Mouse (Mus musculus) liver, embryonic 13.5 days (tissue): Measurements from ENCODE around the gene Trmt1. TPM values are rescaled to one million over a fixed set of nuclear protein-coding genes. Genes with fewer than 3 reads are reported as not detected.

Experiments used
- ATAC-seq: fragments of 200-750 bp; cut with Nextera tagmentation; 2 replicates; pipeline ENCODE4 v1.8.0; 2017; ENCODE audit warnings: low read depth, mild to moderate bottlenecking, moderate number of reproducible peaks, moderate library complexity
- DNase-seq: peaks from one replicate; pipeline ENCODE4 v3.0.0; 2022
- H3K27ac ChIP-seq: fragments of 300-500 bp; sonication (generic); 2 replicates; pipeline ENCODE4 v1.5.1; 2015; ENCODE audit warnings: moderate library complexity, mild to moderate bottlenecking, inconsistent platforms
- H3K27me3 ChIP-seq: fragments of 300-500 bp; sonication (generic); 2 replicates; pipeline ENCODE4 v1.6.1; 2015; ENCODE audit warnings: mild to moderate bottlenecking, inconsistent platforms
- H3K36me3 ChIP-seq: fragments of 300-500 bp; sonication (generic); 2 replicates; pipeline ENCODE4 v1.6.1; 2015; ENCODE audit warnings: mild to moderate bottlenecking, inconsistent platforms
- H3K4me1 ChIP-seq: fragments of 300-500 bp; sonication (generic); replicated peaks from 2 replicates; pipeline ENCODE4 v1.6.1; 2015; ENCODE audit warnings: inconsistent platforms
- H3K4me2 ChIP-seq: fragments of 300-500 bp; sonication (generic); 2 replicates; pipeline ENCODE4 v1.6.1; 2015; ENCODE audit warnings: inconsistent platforms, mild to moderate bottlenecking, moderate library complexity
- H3K4me3 ChIP-seq: fragments of 300-500 bp; sonication (generic); replicated peaks from 2 replicates; pipeline ENCODE4 v1.5.1; 2015; ENCODE audit warnings: mild to moderate bottlenecking, inconsistent platforms
- H3K9ac ChIP-seq: fragments of 300-500 bp; sonication (generic); 2 replicates; pipeline ENCODE4 v1.6.1; 2015; ENCODE audit warnings: mild to moderate bottlenecking, inconsistent platforms
- H3K9me3 ChIP-seq: fragments of 300-500 bp; sonication (generic); replicated peaks from 2 replicates; pipeline ENCODE4 v1.6.1; 2016; ENCODE audit warnings: inconsistent platforms
- whole genome bisulfite sequencing: fragments of 180-500 bp; shearing (Covaris S2); methylation state at CpG from one replicate; pipeline ENCODE4 v1.1.7; 2015; ENCODE audit not compliant: insufficient replicate concordance; 5-methylcytosine and 5-hydroxymethylcytosine counted together
- polyA plus RNA-seq: library from polyadenylated mRNA; unstranded; fragments of >200 nt; fragmentation: Nextera tagmentation; extraction: Ambion mirVana; gene quantifications from 2 replicates; pipeline ENCODE4 v1.2.1, GENCODE M21; 2015

The Trmt1 gene
- polyA plus RNA-seq, 1 experiment from 2014 or later: 45.9 TPM

- no peak overlapping the region for H3K4me2 ChIP-seq
- no peaks in the 10 kb centered on the region for H3K9me3 ChIP-seq
- H3K9ac ChIP-seq: no peak overlapping the region
- no peak overlapping the region for H3K27ac ChIP-seq
- 78% methylated on average over 6 of the region's 6 CpGs for WGBS
- H3K4me1 ChIP-seq: peaks cover 35% of the 10 kb centered on the region
- H3K27me3 ChIP-seq: no peaks in the 10 kb centered on the region
- H3K4me3 ChIP-seq: no peak overlapping the region
- H3K36me3 ChIP-seq: peaks cover 86% of the 10 kb centered on the region
- ATAC-seq (no peak), DNase-seq (no peak)
Observed at GRCm38 (mm10) chr8:84695140-84695539, 9.0 kb downstream of the Trmt1 start.

- Histone ChIP-seq H3K9me3 (no peaks in the 10 kb centered on the region), H3K27me3 (no peaks in the 10 kb centered on the region), H3K36me3 (peaks cover 71% of the 10 kb centered on the region), H3K4me1 (peaks cover 37% of the 10 kb centered on the region), H3K4me2 (no peak overlapping the region), H3K27ac (peak overlapping the region; percentile 98; the same call in 1 of the 2 replicates), H3K9ac (no peak overlapping the region), H3K4me3 (no peak overlapping the region)
- 77% methylated on average over 14 of the region's 14 CpGs for WGBS
- no peak for ATAC-seq
- DNase-seq: no peak
Observed at GRCm38 (mm10) chr8:84697166-84698130, 11.3 kb downstream of the Trmt1 start.

GRCm38 (mm10) chr8:84698288-84698687 lies 12.2 kb downstream of the Trmt1 start:
- Histone ChIP-seq H3K4me2 (no peak overlapping the region), H3K27ac (peak overlapping the region; percentile 98), H3K4me3 (no peak overlapping the region), H3K36me3 (peaks cover 71% of the 10 kb centered on the region), H3K4me1 (peaks cover 41% of the 10 kb centered on the region), H3K9me3 (no peaks in the 10 kb centered on the region), H3K9ac (no peak overlapping the region), H3K27me3 (no peaks in the 10 kb centered on the region)
- 73% methylated on average over 5 of the region's 5 CpGs for WGBS
- no peak for DNase-seq
- no peak for ATAC-seq

GRCm38 (mm10) chr8:84698929-84699401 lies 12.9 kb downstream of the Trmt1 start:
- Histone ChIP-seq H3K36me3 (peaks cover 72% of the 10 kb centered on the region), H3K27ac (peak overlapping the region; percentile 98), H3K9me3 (no peaks in the 10 kb centered on the region), H3K27me3 (no peaks in the 10 kb centered on the region), H3K4me2 (no peak overlapping the region), H3K4me1 (peaks cover 48% of the 10 kb centered on the region), H3K9ac (peak overlapping the region; percentile 98), H3K4me3 (no peak overlapping the region)
- DNase-seq (no peak), ATAC-seq (no peak)
- WGBS: 88% methylated on average over 9 of the region's 9 CpGs

GRCm38 (mm10) chr8:84699861-84700322 lies 13.8 kb downstream of the Trmt1 start:
- Histone ChIP-seq H3K9me3 (no peaks in the 10 kb centered on the region), H3K27ac (peak overlapping the region; percentile 98), H3K4me1 (peaks cover 57% of the 10 kb centered on the region), H3K27me3 (no peaks in the 10 kb centered on the region), H3K9ac (peak overlapping the region; percentile 98), H3K4me3 (no peak overlapping the region), H3K36me3 (peaks cover 69% of the 10 kb centered on the region), H3K4me2 (peak overlapping the region; percentile 95)
- peak; percentile 66 for DNase-seq
- 23% methylated on average over 7 of the region's 7 CpGs for WGBS
- no peak for ATAC-seq

GRCm38 (mm10) chr8:84700526-84700925 lies 14.4 kb downstream of the Trmt1 start:
- H3K9ac ChIP-seq: peak overlapping the region; percentile 98
- peak overlapping the region; percentile 98 for H3K27ac ChIP-seq
- H3K4me2 ChIP-seq: peak overlapping the region; percentile 95
- DNase-seq: no peak
- 0 out of 2 replicates have a peak overlapping the region, but pooled peaks have one; percentile 88 for H3K4me3 ChIP-seq
- H3K27me3 ChIP-seq: 0 out of 2 replicates have a peak, but pooled peaks cover 2% of the 10 kb centered on the region
- no peaks in the 10 kb centered on the region for H3K9me3 ChIP-seq
- no peak for ATAC-seq
- peaks cover 63% of the 10 kb centered on the region for H3K4me1 ChIP-seq
- WGBS: 27% methylated on average over 5 of the region's 5 CpGs
- peaks cover 62% of the 10 kb centered on the region for H3K36me3 ChIP-seq

- WGBS: 2% methylated on average over 34 of the region's 34 CpGs
- ATAC-seq (peak; percentile 87), DNase-seq (peak; percentile 99)
- Histone ChIP-seq H3K4me1 (peaks cover 68% of the 10 kb centered on the region), H3K4me2 (peak within 1 kb of the TSS; percentile 95), H3K4me3 (peak within 1 kb of the TSS; percentile 88), H3K9ac (peak within 1 kb of the TSS; percentile 98), H3K27me3 (0 out of 2 replicates have a peak, but pooled peaks cover 4% of the 10 kb centered on the region), H3K27ac (peak within 1 kb of the TSS; percentile 98), H3K36me3 (peaks cover 56% of the 10 kb centered on the region), H3K9me3 (no peaks in the 10 kb centered on the region)
Observed at GRCm38 (mm10) chr8:84700941-84701911, 15.1 kb downstream of the Trmt1 start, which contains the start of gene Lyl1. Gene Lyl1, plus strand, starts transcription at chr8:84701457.

- DNase-seq (peak; percentile 49), ATAC-seq (no peak)
- Histone ChIP-seq H3K27me3 (peaks cover 16% of the 10 kb centered on the region), H3K4me2 (peak overlapping the region; percentile 95), H3K9me3 (no peaks in the 10 kb centered on the region), H3K27ac (peak overlapping the region; percentile 98), H3K4me1 (peaks cover 81% of the 10 kb centered on the region), H3K4me3 (peak overlapping the region; percentile 88), H3K9ac (peak overlapping the region; percentile 98), H3K36me3 (peaks cover 43% of the 10 kb centered on the region)
- WGBS: 12% methylated on average over 9 of the region's 9 CpGs
Observed at GRCm38 (mm10) chr8:84702561-84702960, 16.5 kb downstream of the Trmt1 start.

GRCm38 (mm10) chr8:84702963-84703465 lies 16.9 kb downstream of the Trmt1 start:
- no peak for DNase-seq
- Histone ChIP-seq H3K36me3 (peaks cover 38% of the 10 kb centered on the region), H3K27ac (peak overlapping the region; percentile 98), H3K4me1 (peaks cover 83% of the 10 kb centered on the region), H3K9ac (peak overlapping the region; percentile 98), H3K4me3 (peak overlapping the region; percentile 88), H3K9me3 (no peaks in the 10 kb centered on the region), H3K4me2 (peak overlapping the region; percentile 95), H3K27me3 (peaks cover 21% of the 10 kb centered on the region)
- ATAC-seq: no peak
- 26% methylated on average over 6 of the region's 6 CpGs for WGBS

- WGBS: 2% methylated on average over 38 of the region's 38 CpGs
- Histone ChIP-seq H3K4me3 (peak overlapping the region; percentile 88), H3K4me2 (peak overlapping the region; percentile 95), H3K4me1 (peaks cover 83% of the 10 kb centered on the region), H3K9ac (peak overlapping the region; percentile 98), H3K36me3 (peaks cover 32% of the 10 kb centered on the region), H3K27me3 (peaks cover 24% of the 10 kb centered on the region), H3K9me3 (no peaks in the 10 kb centered on the region), H3K27ac (peak overlapping the region; percentile 98)
- ATAC-seq: no peak
- peak; percentile 56 for DNase-seq
Observed at GRCm38 (mm10) chr8:84703466-84704249, 17.6 kb downstream of the Trmt1 start.
